ENCODE assay signal across 15 mouse cellular contexts in the genomic region with DNA sequence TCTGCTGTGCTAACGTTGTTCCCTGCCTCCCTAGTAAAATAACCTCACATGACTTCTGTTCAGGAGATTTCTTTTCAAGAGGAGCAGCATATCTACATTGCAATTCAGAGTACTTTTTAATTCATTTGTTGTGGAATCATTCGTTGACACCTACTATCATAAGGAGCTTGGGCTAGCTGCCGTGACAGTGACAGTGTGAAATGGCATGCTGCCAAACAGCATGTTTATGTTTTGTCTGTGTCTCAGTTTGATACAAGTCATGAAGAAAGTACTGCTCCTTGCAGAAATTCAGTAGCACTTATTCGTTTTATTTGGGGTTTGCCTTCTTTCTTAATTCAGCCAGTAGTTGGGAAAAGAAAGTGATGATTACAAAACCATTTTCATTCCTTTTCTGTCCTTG.
A peak's percentile ranks its signal among the peaks of the same experiment; 100 is the strongest.
DNase-seq lines count a peak whose midpoint lies in the region; ATAC-seq and TF ChIP-seq lines count a peak whose summit lies in the region.
"Had no signal": no experiment of that assay in that cellular context is flagged by ENCODE, and none has a peak within 500 bp of the region (broad histone marks: within the 10 kb centered on the region; RNA-seq: fewer than 3 reads in every experiment).

No protein-coding gene starts in this region.

- DNase-seq in cerebellum, adult 18-20 months, result peak; percentile 2 to 5
- DNase-seq in cerebellum, adult 8-10 months, result no peak
- peak; percentile 53 for DNase-seq in hindbrain, postnatal 0 days (ENCODE audit: low spot score)
- peak; percentile 22 for DNase-seq in midbrain, embryonic 14.5 days
- no peak for DNase-seq in midbrain, embryonic 11.5 days (ENCODE audit: low spot score, missing footprints)
- DNase-seq in brain, embryonic 14.5 days (ENCODE audit: low read depth), result peak; percentile 69
- no peak for DNase-seq in hindbrain, embryonic 14.5 days (ENCODE audit: low spot score)
- DNase-seq: gastrocnemius, postnatal 10 days; heart, adult 2 months; layer of hippocampus, adult 9-11 months; thymus, adult 18-20 months had no signal

- ATAC-seq in hindbrain, postnatal 0 days, result no peak
- ATAC-seq in hindbrain, embryonic 12.5 days (ENCODE audit: low FRiP score), result no peak
- no peak for ATAC-seq in midbrain, embryonic 14.5 days (ENCODE audit: low FRiP score, low TSS enrichment)
- ATAC-seq in midbrain, embryonic 11.5 days (ENCODE audit: low FRiP score), result no peak
- ATAC-seq in hindbrain, embryonic 14.5 days (ENCODE audit: low FRiP score), result no peak
- ATAC-seq: liver, embryonic 12.5 days had no signal

- no peak overlapping the region for H3K27ac ChIP-seq in hindbrain, postnatal 0 days
- H3K27ac ChIP-seq in hindbrain, embryonic 12.5 days, result no peak overlapping the region
- no peak overlapping the region for H3K27ac ChIP-seq in midbrain, embryonic 14.5 days (replicated peaks; ENCODE audit: low read depth, low read length)
- H3K27ac ChIP-seq in midbrain, embryonic 11.5 days (ENCODE audit: low read depth, low read length), result no peak overlapping the region
- no peak overlapping the region for H3K27ac ChIP-seq in hindbrain, embryonic 14.5 days
- H3K27ac ChIP-seq: heart, adult 2 months; limb, embryonic 10.5 days; liver, embryonic 12.5 days; midbrain, embryonic 12.5 days had no signal

- no peak overlapping the region for H3K4me3 ChIP-seq in hindbrain, postnatal 0 days (ENCODE audit: low read length)
- no peak overlapping the region for H3K4me3 ChIP-seq in hindbrain, embryonic 12.5 days
- no peak overlapping the region for H3K4me3 ChIP-seq in midbrain, embryonic 14.5 days (replicated peaks; ENCODE audit: low read depth, low read length)
- no peak overlapping the region for H3K4me3 ChIP-seq in midbrain, embryonic 11.5 days (ENCODE audit: low read depth, low read length)
- no peak overlapping the region for H3K4me3 ChIP-seq in hindbrain, embryonic 14.5 days (replicated peaks; ENCODE audit: low read length)
- H3K4me3 ChIP-seq: heart, adult 2 months; limb, embryonic 10.5 days; liver, embryonic 12.5 days; midbrain, embryonic 12.5 days had no signal

- no peak overlapping the region for H3K4me2 ChIP-seq in hindbrain, postnatal 0 days (ENCODE audit: low read depth, low read length)
- H3K4me2 ChIP-seq in hindbrain, embryonic 12.5 days (replicated peaks), result no peak overlapping the region
- no peak overlapping the region for H3K4me2 ChIP-seq in midbrain, embryonic 14.5 days (ENCODE audit: low read length)
- H3K4me2 ChIP-seq in midbrain, embryonic 11.5 days, result no peak overlapping the region
- H3K4me2 ChIP-seq in hindbrain, embryonic 14.5 days (replicated peaks), result no peak overlapping the region
- H3K4me2 ChIP-seq: liver, embryonic 12.5 days; midbrain, embryonic 12.5 days had no signal

- H3K4me1 ChIP-seq in hindbrain, postnatal 0 days (ENCODE audit: insufficient read depth, low read length), result no peaks in the 10 kb centered on the region
- 0 out of 2 replicates have a peak, but pooled peaks cover 2% of the 10 kb centered on the region for H3K4me1 ChIP-seq in hindbrain, embryonic 12.5 days
- H3K4me1 ChIP-seq in midbrain, embryonic 14.5 days (ENCODE audit: control insufficient read depth, insufficient read depth, low read length), result no peaks in the 10 kb centered on the region
- H3K4me1 ChIP-seq in midbrain, embryonic 11.5 days (ENCODE audit: control insufficient read depth, insufficient read depth, low read length), result no peaks in the 10 kb centered on the region
- no peaks in the 10 kb centered on the region for H3K4me1 ChIP-seq in hindbrain, embryonic 14.5 days (replicated peaks; ENCODE audit: control insufficient read depth, insufficient read depth, low read length)
- H3K4me1 ChIP-seq: midbrain, embryonic 12.5 days had no signal

- H3K27me3 ChIP-seq in hindbrain, postnatal 0 days (ENCODE audit: insufficient read depth, low read length), result no peaks in the 10 kb centered on the region
- no peaks in the 10 kb centered on the region for H3K27me3 ChIP-seq in hindbrain, embryonic 12.5 days
- no peaks in the 10 kb centered on the region for H3K27me3 ChIP-seq in midbrain, embryonic 14.5 days (ENCODE audit: control insufficient read depth, insufficient read depth, low read length)
- H3K27me3 ChIP-seq in midbrain, embryonic 11.5 days (ENCODE audit: control insufficient read depth, insufficient read depth, low read length), result no peaks in the 10 kb centered on the region
- H3K27me3 ChIP-seq in hindbrain, embryonic 14.5 days (ENCODE audit: control insufficient read depth, insufficient read depth, low read length), result no peaks in the 10 kb centered on the region
- H3K27me3 ChIP-seq: liver, embryonic 12.5 days; midbrain, embryonic 12.5 days had no signal

- TF ChIP-seq POLR2A in brain, embryonic 14.5 days (IDR thresholded peaks at IDR 0.05; ENCODE audit: borderline replicate concordance, extremely low read depth, insufficient read depth, insufficient read length, poor library complexity, severe bottlenecking), result no peak

- H3K9me3 ChIP-seq in hindbrain, postnatal 0 days (ENCODE audit: low read length), result no peaks in the 10 kb centered on the region
- no peaks in the 10 kb centered on the region for H3K9me3 ChIP-seq in hindbrain, embryonic 12.5 days (replicated peaks)
- H3K9me3 ChIP-seq in midbrain, embryonic 14.5 days (ENCODE audit: control insufficient read depth, low read length), result no peaks in the 10 kb centered on the region
- no peaks in the 10 kb centered on the region for H3K9me3 ChIP-seq in midbrain, embryonic 11.5 days (ENCODE audit: control insufficient read depth, low read length)
- no peaks in the 10 kb centered on the region for H3K9me3 ChIP-seq in hindbrain, embryonic 14.5 days (ENCODE audit: control insufficient read depth, low read length)
- H3K9me3 ChIP-seq: limb, embryonic 10.5 days; liver, embryonic 12.5 days; midbrain, embryonic 12.5 days had no signal

- WGBS in hindbrain, postnatal 0 days, result 35% methylated on average over 4 of the region's 4 CpGs
- WGBS in hindbrain, embryonic 12.5 days, result 65% methylated on average over 4 of the region's 4 CpGs
- WGBS in midbrain, embryonic 14.5 days, result 69% methylated on average over 4 of the region's 4 CpGs
- 85% methylated on average over 4 of the region's 4 CpGs for WGBS in midbrain, embryonic 11.5 days
- WGBS in hindbrain, embryonic 14.5 days, result 55% methylated on average over 4 of the region's 4 CpGs

- no peak for TF ChIP-seq CTCF in hindbrain, postnatal 0 days (IDR thresholded peaks at IDR 0.05; ENCODE audit: low read depth)
- no peak for TF ChIP-seq CTCF in brain, embryonic 14.5 days (IDR thresholded peaks at IDR 0.05; ENCODE audit: borderline replicate concordance, extremely low read depth, insufficient read depth, insufficient read length)

- H3K9ac ChIP-seq in hindbrain, postnatal 0 days (replicated peaks; ENCODE audit: low read length), result no peak overlapping the region
- no peak overlapping the region for H3K9ac ChIP-seq in hindbrain, embryonic 12.5 days
- H3K9ac ChIP-seq in midbrain, embryonic 14.5 days (replicated peaks; ENCODE audit: low read length), result no peak overlapping the region
- no peak overlapping the region for H3K9ac ChIP-seq in midbrain, embryonic 11.5 days (ENCODE audit: low read length)
- no peak overlapping the region for H3K9ac ChIP-seq in hindbrain, embryonic 14.5 days
- H3K9ac ChIP-seq: liver, embryonic 12.5 days; midbrain, embryonic 12.5 days had no signal

- no peaks in the 10 kb centered on the region for H3K36me3 ChIP-seq in hindbrain, postnatal 0 days (ENCODE audit: insufficient read depth, low read length)
- H3K36me3 ChIP-seq in hindbrain, embryonic 12.5 days, result no peaks in the 10 kb centered on the region
- no peaks in the 10 kb centered on the region for H3K36me3 ChIP-seq in midbrain, embryonic 14.5 days (ENCODE audit: control insufficient read depth, insufficient read depth, low read length)
- no peaks in the 10 kb centered on the region for H3K36me3 ChIP-seq in midbrain, embryonic 11.5 days (ENCODE audit: control insufficient read depth, insufficient read depth, low read length)
- H3K36me3 ChIP-seq in hindbrain, embryonic 14.5 days (replicated peaks; ENCODE audit: control insufficient read depth, insufficient read depth), result no peaks in the 10 kb centered on the region
- H3K36me3 ChIP-seq: limb, embryonic 10.5 days; liver, embryonic 12.5 days; midbrain, embryonic 12.5 days had no signal

Comparison
In these comparisons a context has a peak if more than half of its experiments do, and no peak if none do; other contexts are left out.
1. DNase-seq: peak in cerebellum, adult 18-20 months (2 of 2), hindbrain, postnatal 0 days (single experiment), midbrain, embryonic 14.5 days (single experiment) and brain, embryonic 14.5 days (single experiment); none in cerebellum, adult 8-10 months (single experiment), midbrain, embryonic 11.5 days (single experiment) and hindbrain, embryonic 14.5 days (single experiment).